9 mouse cellular contexts compared by ENCODE assay signal in the genomic region with DNA sequence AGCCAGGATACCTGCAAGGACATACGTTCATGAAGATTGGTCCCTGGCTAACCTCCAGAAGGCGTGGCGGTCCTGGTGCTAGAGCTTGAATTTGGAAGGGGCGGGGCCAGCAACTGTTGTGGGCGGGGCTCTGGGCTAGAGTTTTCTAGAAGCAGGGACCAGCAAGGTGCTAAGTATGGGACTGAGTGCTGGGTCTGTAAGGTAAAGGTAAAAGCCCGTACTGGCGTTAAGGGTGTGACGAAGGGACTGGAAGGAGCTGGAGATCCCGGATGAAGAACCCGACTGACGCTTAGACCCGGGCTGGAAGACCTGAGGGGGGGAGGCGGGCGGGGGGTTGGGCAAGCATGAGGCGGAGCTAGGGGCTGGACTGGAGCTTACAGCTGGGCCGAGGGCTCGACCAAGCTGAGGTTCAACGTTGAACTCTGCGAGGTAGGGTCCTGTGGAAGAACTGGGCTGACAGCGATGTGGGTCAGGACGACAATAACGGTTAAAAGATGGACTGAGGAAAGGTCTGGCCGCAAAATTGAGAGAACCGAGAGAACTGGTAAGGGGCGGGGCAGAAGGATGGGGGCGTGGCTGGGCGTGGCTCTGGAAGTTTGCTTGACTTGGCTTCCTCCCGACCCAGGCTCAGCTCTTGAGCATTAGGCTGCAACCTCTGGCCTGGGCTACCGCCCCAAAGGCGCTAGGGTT. TPM values are rescaled to one million over a fixed set of nuclear protein-coding genes. Genes with fewer than 3 reads are reported as not detected.
DNase-seq lines count a peak whose midpoint lies in the region; ATAC-seq and TF ChIP-seq lines count a peak whose summit lies in the region.
"Had no signal": no experiment of that assay in that cellular context is flagged by ENCODE, and none has a peak within 500 bp of the region (broad histone marks: within the 10 kb centered on the region; RNA-seq: fewer than 3 reads in every experiment).

No protein-coding gene starts in this region.

- H3K4me1 ChIP-seq in forebrain, embryonic 11.5 days (replicated peaks; ENCODE audit: control insufficient read depth, insufficient read depth, low read length): peaks cover 11% of the 10 kb centered on the region; the same call in 1 of the 2 replicates
- peaks cover 4% of the 10 kb centered on the region; the same call in 1 of the 2 replicates for H3K4me1 ChIP-seq in spleen, adult 2 months (ENCODE audit: control insufficient read depth, insufficient read depth, insufficient read length)

- peak overlapping the region; percentile 35 for H3K4me3 ChIP-seq in forebrain, embryonic 11.5 days (ENCODE audit: low read depth, low read length)
- peak overlapping the region; percentile 55 for H3K4me3 ChIP-seq in spleen, adult 2 months (ENCODE audit: extremely low read depth, insufficient read depth, insufficient read length)

- TF ChIP-seq CTCF in spleen, adult 2 months (IDR thresholded peaks at IDR 0.05; ENCODE audit: extremely low read depth, insufficient read depth, insufficient read length, insufficient replicate concordance): no peak

- peak; percentile 44; the same call in 1 of the 2 replicates for ATAC-seq in forebrain, embryonic 11.5 days (replicated peaks; ENCODE audit: low FRiP score)
- ATAC-seq in megakaryocyte-erythroid progenitor cell, adult 5-6 weeks (replicated peaks; ENCODE audit: low FRiP score, low TSS enrichment, poor library complexity, severe bottlenecking): peak; percentile 93
- ATAC-seq: Patski had no signal

- no peaks in the 10 kb centered on the region for H3K27me3 ChIP-seq in forebrain, embryonic 11.5 days (ENCODE audit: control insufficient read depth, insufficient read depth, low read length)
- 0 out of 2 replicates have a peak, but pooled peaks cover 2% of the 10 kb centered on the region for H3K27me3 ChIP-seq in spleen, adult 2 months (ENCODE audit: control insufficient read depth, insufficient read depth, low read length)
- H3K27me3 ChIP-seq: Patski had no signal

- H3K36me3 ChIP-seq in forebrain, embryonic 11.5 days (ENCODE audit: control insufficient read depth, insufficient read depth, low read length): peaks cover 5% of the 10 kb centered on the region
- H3K36me3 ChIP-seq in spleen, adult 2 months (ENCODE audit: control insufficient read depth, insufficient read depth, low read length): no peaks in the 10 kb centered on the region

- H3K4me2 ChIP-seq in forebrain, embryonic 11.5 days (ENCODE audit: low read depth, low read length, severe bottlenecking): peak overlapping the region; percentile 46

- no peak for TF ChIP-seq POLR2A in spleen, adult 2 months (IDR thresholded peaks at IDR 0.05; ENCODE audit: low read depth, low read length)

- intact Hi-C loops in heart, postnatal 14 days (cut with DNase I): no loop called here

- peak; percentile 44 for DNase-seq in right cerebral cortex, postnatal 4 days
- DNase-seq in right cerebral cortex, postnatal 36 days (ENCODE audit: low spot score in 2 of 2): no peak
- DNase-seq in forebrain, embryonic 11.5 days (ENCODE audit: low spot score): peak; percentile 81
- DNase-seq in heart, postnatal 14 days: peak; percentile 74 to 80
- peak; percentile 90 to 92 for DNase-seq in kidney, postnatal 4 days
- DNase-seq in spleen, adult 2 months (ENCODE audit: low read depth in 1 of 2, low spot score in 2 of 2): peak in 1 of 2 experiments; percentile 66
- DNase-seq in MN1 (ENCODE audit: low spot score): no peak

- no peak overlapping the region; the same call in 1 of the 2 replicates for H3K9ac ChIP-seq in forebrain, embryonic 11.5 days (ENCODE audit: low read length)

- H3K9me3 ChIP-seq in forebrain, embryonic 11.5 days (ENCODE audit: control insufficient read depth, low read length): no peaks in the 10 kb centered on the region

- H3K27ac ChIP-seq in forebrain, embryonic 11.5 days (ENCODE audit: low read depth, low read length): no peak overlapping the region
- H3K27ac ChIP-seq in spleen, adult 2 months (ENCODE audit: insufficient read depth, low read length): peak overlapping the region; percentile 28; the same call in 1 of the 2 replicates

- 3% methylated on average over 30 of the region's 30 CpGs for WGBS in forebrain, embryonic 11.5 days
- 3% methylated on average over 29 of the region's 30 CpGs for WGBS in spleen, adult 2 months

RNA-seq across cellular contexts. Expression of gene Proca1, which starts 1.4 kb away (rescaled TPM):
- 1.4 and 1.6 TPM in 2 replicates for polyA plus RNA-seq in forebrain, embryonic 11.5 days (2014; fragmentation: Nextera tagmentation; extraction: Ambion mirVana)
- total RNA-seq in heart, postnatal 14 days (2021): 1 to 10 TPM in 1 of 2 experiments, under 1 TPM in 1; 0.76 to 2.6 TPM
- not detected in 2 replicates for total RNA-seq in megakaryocyte-erythroid progenitor cell, adult 5-6 weeks (2014; fragmentation: Nextera tagmentation)
- total RNA-seq in megakaryocyte-erythroid progenitor cell, adult 5-6 weeks (2017): 1.2 TPM in 1 of 2 replicates, not detected in the other
- 0.19 and 0.20 TPM in 2 replicates for polyA plus RNA-seq in spleen, adult 2 months (2012; rRNA removed)

RNA-seq across cellular contexts. Expression of gene Rab34, which starts 6.3 kb away (rescaled TPM):
- polyA plus RNA-seq in forebrain, embryonic 11.5 days (2014; fragmentation: Nextera tagmentation; extraction: Ambion mirVana): 54.7 and 58.8 TPM in 2 replicates
- 10 to 100 TPM; 14.2 to 17.8 TPM for total RNA-seq in heart, postnatal 14 days (2021)
- 4.8 TPM in 1 of 2 replicates, not detected in the other for total RNA-seq in megakaryocyte-erythroid progenitor cell, adult 5-6 weeks (2014; fragmentation: Nextera tagmentation)
- not detected in 2 replicates for total RNA-seq in megakaryocyte-erythroid progenitor cell, adult 5-6 weeks (2017)
- 10.8 and 15.6 TPM in 2 replicates for polyA plus RNA-seq in spleen, adult 2 months (2012; rRNA removed)

RNA-seq across cellular contexts. Expression of gene Rpl23a, which starts 11.2 kb away (rescaled TPM):
- polyA plus RNA-seq in forebrain, embryonic 11.5 days (2014; fragmentation: Nextera tagmentation; extraction: Ambion mirVana): 1,094 and 1,161 TPM in 2 replicates
- total RNA-seq in heart, postnatal 14 days (2021): 100 to 1,000 TPM; 776 to 812 TPM
- total RNA-seq in megakaryocyte-erythroid progenitor cell, adult 5-6 weeks (2014; fragmentation: Nextera tagmentation): 5,168 and 5,735 TPM in 2 replicates
- total RNA-seq in megakaryocyte-erythroid progenitor cell, adult 5-6 weeks (2017): 4,325 and 4,755 TPM in 2 replicates
- polyA plus RNA-seq in spleen, adult 2 months (2012; rRNA removed): 126 and 169 TPM in 2 replicates

RNA-seq across cellular contexts. Expression of gene Tlcd1, which starts 18.0 kb away (rescaled TPM):
- polyA plus RNA-seq in forebrain, embryonic 11.5 days (2014; fragmentation: Nextera tagmentation; extraction: Ambion mirVana): 7.1 and 9.9 TPM in 2 replicates
- total RNA-seq in heart, postnatal 14 days (2021): 1 to 10 TPM; 6.5 to 7.6 TPM
- 24.4 and 25.2 TPM in 2 replicates for total RNA-seq in megakaryocyte-erythroid progenitor cell, adult 5-6 weeks (2014; fragmentation: Nextera tagmentation)
- 13.3 and 19.6 TPM in 2 replicates for total RNA-seq in megakaryocyte-erythroid progenitor cell, adult 5-6 weeks (2017)
- polyA plus RNA-seq in spleen, adult 2 months (2012; rRNA removed): 10.4 and 16.9 TPM in 2 replicates

RNA-seq across cellular contexts. Expression of gene Nek8, which starts 18.1 kb away (rescaled TPM):
- polyA plus RNA-seq in forebrain, embryonic 11.5 days (2014; fragmentation: Nextera tagmentation; extraction: Ambion mirVana): 7.6 and 9.6 TPM in 2 replicates
- total RNA-seq in heart, postnatal 14 days (2021): 1 to 10 TPM; 4.8 to 6.2 TPM
- 26.7 and 38.5 TPM in 2 replicates for total RNA-seq in megakaryocyte-erythroid progenitor cell, adult 5-6 weeks (2014; fragmentation: Nextera tagmentation)
- 3.7 and 7.4 TPM in 2 replicates for total RNA-seq in megakaryocyte-erythroid progenitor cell, adult 5-6 weeks (2017)
- 17.6 and 20.4 TPM in 2 replicates for polyA plus RNA-seq in spleen, adult 2 months (2012; rRNA removed)

Comparison
In these comparisons a context has a peak if more than half of its experiments do, and no peak if none do; other contexts are left out.
1. DNase-seq: peak in right cerebral cortex, postnatal 4 days (single experiment), forebrain, embryonic 11.5 days (single experiment), heart, postnatal 14 days (2 of 2) and kidney, postnatal 4 days (2 of 2); none in right cerebral cortex, postnatal 36 days (0 of 2) and MN1 (single experiment).
2. RNA of gene Rpl23a, which starts 11.2 kb away (total RNA-seq): 4,325 to 5,735 TPM in megakaryocyte-erythroid progenitor cell, adult 5-6 weeks; 776 to 812 TPM in heart, postnatal 14 days; every median in the first group is over 4 times any median in the second.